Mouse (Mus musculus) cerebellum, adult 2 months (tissue): ENCODE results near the gene Foxp1.

Source experiments
- CTCF ChIP-seq: fragments of 200-500 bp; IDR thresholded peaks from 2 replicates; pipeline ENCODE4 v1.5.1; 2011; ENCODE audit warnings: low read depth, mild to moderate bottlenecking, control low read depth, low read length, moderate library complexity, borderline replicate concordance; ENCODE audit not compliant: insufficient read depth
- POLR2A ChIP-seq: fragments of 200-500 bp; IDR thresholded peaks from 2 replicates; pipeline ENCODE4 v1.6.1; 2011; ENCODE audit warnings: low read length, control low read depth, borderline replicate concordance; ENCODE audit not compliant: insufficient read depth

DNA sequence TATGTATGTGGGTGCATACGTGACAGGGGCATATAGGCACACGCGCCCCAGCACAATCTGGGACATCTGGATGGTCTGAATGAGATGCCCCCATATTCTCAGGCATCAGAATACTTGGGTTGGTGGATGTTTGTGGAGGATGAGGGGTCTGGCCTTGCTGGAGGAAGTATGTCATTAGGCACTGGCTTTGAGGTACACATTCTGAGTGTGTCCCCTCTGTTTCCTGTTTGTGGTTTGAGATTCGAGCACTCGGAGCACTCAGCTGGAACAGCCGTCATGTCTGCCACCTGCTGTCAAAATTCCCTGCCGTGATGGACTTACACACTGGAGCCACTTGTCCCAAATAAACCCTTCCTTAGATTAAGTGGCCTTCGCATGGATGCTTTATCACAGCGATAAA lies 395.8 kb downstream of the Foxp1 start:
- TF ChIP-seq POLR2A (no peak), CTCF (no peak)
